Mouse (Mus musculus): ENCODE measurements at regions not wholly inside any gene's neighbourhood (a gene's known extent, or its start where the extent isn't known, plus 50 kb on each side); places are given as distances from the start of the nearest gene placed in this dataset.
A peak's percentile ranks its signal among the peaks of the same experiment; 100 is the strongest.

- no peak for DNase-seq (ENCODE audit: low spot score, missing footprints)
- Histone ChIP-seq H3K9me3 (ENCODE audit: control insufficient read depth, low read length) (no peaks in the 10 kb centered on the region), H3K36me3 (ENCODE audit: control insufficient read depth, insufficient read depth, low read length) (no peaks in the 10 kb centered on the region), H3K27ac (ENCODE audit: low read depth, low read length) (no peak overlapping the region), H3K4me3 (ENCODE audit: low read depth, low read length) (no peak overlapping the region), H3K4me1 (ENCODE audit: control insufficient read depth, insufficient read depth, low read length) (0 out of 2 replicates have a peak, but pooled peaks cover 2% of the 10 kb centered on the region), H3K4me2 (no peak overlapping the region), H3K9ac (ENCODE audit: low read length) (no peak overlapping the region), H3K27me3 (ENCODE audit: control insufficient read depth, insufficient read depth, low read length) (no peaks in the 10 kb centered on the region)
- 52% methylated on average over 3 of the region's 3 CpGs for WGBS
- ATAC-seq (ENCODE audit: low FRiP score): no peak
These were observed 1328.1 kb upstream of the Zeb2 start for GRCm38 (mm10) chr2:46445306-46445705.

GRCm38 (mm10) chr2:46443686-46444180, 1326.5 kb upstream of the Zeb2 start:
- no peak overlapping the region for H3K9ac ChIP-seq (ENCODE audit: low read length)
- WGBS: 44% methylated on average over 5 of the region's 5 CpGs
- H3K27ac ChIP-seq (ENCODE audit: low read depth, low read length): no peak overlapping the region
- no peaks in the 10 kb centered on the region for H3K36me3 ChIP-seq (ENCODE audit: control insufficient read depth, insufficient read depth, low read length)
- no peak overlapping the region for H3K4me3 ChIP-seq (ENCODE audit: low read depth, low read length)
- no peak overlapping the region for H3K4me2 ChIP-seq
- H3K27me3 ChIP-seq (ENCODE audit: control insufficient read depth, insufficient read depth, low read length): no peaks in the 10 kb centered on the region
- 0 out of 2 replicates have a peak, but pooled peaks cover 2% of the 10 kb centered on the region for H3K4me1 ChIP-seq (ENCODE audit: control insufficient read depth, insufficient read depth, low read length)
- ATAC-seq (ENCODE audit: low FRiP score) (peak; percentile 75), DNase-seq (ENCODE audit: low spot score, missing footprints) (peak; percentile 92)
- H3K9me3 ChIP-seq (ENCODE audit: control insufficient read depth, low read length): no peaks in the 10 kb centered on the region

GRCm38 (mm10) chr2:46443061-46443685, 1326.0 kb upstream of the Zeb2 start:
- 66% methylated on average over 6 of the region's 6 CpGs for WGBS
- no peak overlapping the region for H3K4me3 ChIP-seq (ENCODE audit: low read depth, low read length)
- ATAC-seq (ENCODE audit: low FRiP score): peak; percentile 69; the same call in 1 of the 2 replicates
- no peaks in the 10 kb centered on the region for H3K9me3 ChIP-seq (ENCODE audit: control insufficient read depth, low read length)
- H3K36me3 ChIP-seq (ENCODE audit: control insufficient read depth, insufficient read depth, low read length): no peaks in the 10 kb centered on the region
- H3K9ac ChIP-seq (ENCODE audit: low read length): no peak overlapping the region
- H3K27me3 ChIP-seq (ENCODE audit: control insufficient read depth, insufficient read depth, low read length): no peaks in the 10 kb centered on the region
- no peak overlapping the region for H3K4me2 ChIP-seq
- 0 out of 2 replicates have a peak, but pooled peaks cover 2% of the 10 kb centered on the region for H3K4me1 ChIP-seq (ENCODE audit: control insufficient read depth, insufficient read depth, low read length)
- no peak overlapping the region for H3K27ac ChIP-seq (ENCODE audit: low read depth, low read length)
- DNase-seq (ENCODE audit: low spot score, missing footprints): no peak

- H3K36me3 ChIP-seq (ENCODE audit: control insufficient read depth, insufficient read depth, low read length): no peaks in the 10 kb centered on the region
- no peak overlapping the region for H3K4me2 ChIP-seq
- H3K27ac ChIP-seq (ENCODE audit: low read depth, low read length): no peak overlapping the region
- DNase-seq (ENCODE audit: low spot score, missing footprints) (no peak), ATAC-seq (ENCODE audit: low FRiP score) (no peak)
- no peak overlapping the region for H3K4me3 ChIP-seq (ENCODE audit: low read depth, low read length)
- WGBS: 85% methylated on average over 6 of the region's 6 CpGs
- no peaks in the 10 kb centered on the region for H3K9me3 ChIP-seq (ENCODE audit: control insufficient read depth, low read length)
- no peak overlapping the region for H3K9ac ChIP-seq (ENCODE audit: low read length)
- H3K27me3 ChIP-seq (ENCODE audit: control insufficient read depth, insufficient read depth, low read length): no peaks in the 10 kb centered on the region
- H3K4me1 ChIP-seq (ENCODE audit: control insufficient read depth, insufficient read depth, low read length): 0 out of 2 replicates have a peak, but pooled peaks cover 2% of the 10 kb centered on the region
These were observed 1325.4 kb upstream of the Zeb2 start for GRCm38 (mm10) chr2:46442576-46442975.

GRCm38 (mm10) chr2:46441927-46442326, 1324.7 kb upstream of the Zeb2 start:
- no peaks in the 10 kb centered on the region for H3K36me3 ChIP-seq (ENCODE audit: control insufficient read depth, insufficient read depth, low read length)
- ATAC-seq (ENCODE audit: low FRiP score) (no peak), DNase-seq (ENCODE audit: low spot score, missing footprints) (no peak)
- no peaks in the 10 kb centered on the region for H3K9me3 ChIP-seq (ENCODE audit: control insufficient read depth, low read length)
- 0 out of 2 replicates have a peak, but pooled peaks cover 2% of the 10 kb centered on the region for H3K4me1 ChIP-seq (ENCODE audit: control insufficient read depth, insufficient read depth, low read length)
- no peaks in the 10 kb centered on the region for H3K27me3 ChIP-seq (ENCODE audit: control insufficient read depth, insufficient read depth, low read length)
- WGBS: 90% methylated on average over 8 of the region's 8 CpGs
- no peak overlapping the region for H3K4me2 ChIP-seq
- H3K27ac ChIP-seq (ENCODE audit: low read depth, low read length): no peak overlapping the region
- H3K4me3 ChIP-seq (ENCODE audit: low read depth, low read length): no peak overlapping the region
- no peak overlapping the region for H3K9ac ChIP-seq (ENCODE audit: low read length)

GRCm38 (mm10) chr2:46441348-46441747, 1324.2 kb upstream of the Zeb2 start:
- DNase-seq (ENCODE audit: low spot score, missing footprints) (no peak), ATAC-seq (ENCODE audit: low FRiP score) (no peak)
- no peaks in the 10 kb centered on the region for H3K9me3 ChIP-seq (ENCODE audit: control insufficient read depth, low read length)
- H3K36me3 ChIP-seq (ENCODE audit: control insufficient read depth, insufficient read depth, low read length): no peaks in the 10 kb centered on the region
- H3K4me1 ChIP-seq (ENCODE audit: control insufficient read depth, insufficient read depth, low read length): 0 out of 2 replicates have a peak, but pooled peaks cover 2% of the 10 kb centered on the region
- no peak overlapping the region for H3K9ac ChIP-seq (ENCODE audit: low read length)
- WGBS: 89% methylated on average over 5 of the region's 5 CpGs
- no peak overlapping the region for H3K4me3 ChIP-seq (ENCODE audit: low read depth, low read length)
- no peak overlapping the region for H3K27ac ChIP-seq (ENCODE audit: low read depth, low read length)
- no peaks in the 10 kb centered on the region for H3K27me3 ChIP-seq (ENCODE audit: control insufficient read depth, insufficient read depth, low read length)
- no peak overlapping the region for H3K4me2 ChIP-seq

GRCm38 (mm10) chr2:46440038-46440437, 1322.8 kb upstream of the Zeb2 start:
- no peak overlapping the region for H3K4me2 ChIP-seq
- no peak for DNase-seq (ENCODE audit: low spot score, missing footprints)
- no peaks in the 10 kb centered on the region for H3K27me3 ChIP-seq (ENCODE audit: control insufficient read depth, insufficient read depth, low read length)
- H3K27ac ChIP-seq (ENCODE audit: low read depth, low read length): no peak overlapping the region
- 0 out of 2 replicates have a peak, but pooled peaks cover 2% of the 10 kb centered on the region for H3K4me1 ChIP-seq (ENCODE audit: control insufficient read depth, insufficient read depth, low read length)
- H3K9me3 ChIP-seq (ENCODE audit: control insufficient read depth, low read length): no peaks in the 10 kb centered on the region
- no peaks in the 10 kb centered on the region for H3K36me3 ChIP-seq (ENCODE audit: control insufficient read depth, insufficient read depth, low read length)
- ATAC-seq (ENCODE audit: low FRiP score): no peak
- no peak overlapping the region for H3K4me3 ChIP-seq (ENCODE audit: low read depth, low read length)
- no peak overlapping the region for H3K9ac ChIP-seq (ENCODE audit: low read length)
- WGBS: 87% methylated on average over 2 of the region's 2 CpGs

GRCm38 (mm10) chr2:46418281-46418680, 1301.1 kb upstream of the Zeb2 start:
- Histone ChIP-seq H3K36me3 (ENCODE audit: control insufficient read depth, insufficient read depth, low read length) (no peaks in the 10 kb centered on the region), H3K27me3 (ENCODE audit: control insufficient read depth, insufficient read depth, low read length) (no peaks in the 10 kb centered on the region), H3K27ac (ENCODE audit: low read depth, low read length) (no peak overlapping the region), H3K4me3 (ENCODE audit: low read depth, low read length) (no peak overlapping the region), H3K4me2 (no peak overlapping the region), H3K4me1 (ENCODE audit: control insufficient read depth, insufficient read depth, low read length) (no peaks in the 10 kb centered on the region), H3K9me3 (ENCODE audit: control insufficient read depth, low read length) (no peaks in the 10 kb centered on the region), H3K9ac (ENCODE audit: low read length) (no peak overlapping the region)
- DNase-seq (ENCODE audit: low spot score, missing footprints) (no peak), ATAC-seq (ENCODE audit: low FRiP score) (no peak)
- 90% methylated on average over 1 of the region's 1 CpGs for WGBS

- no peak overlapping the region for H3K27ac ChIP-seq (ENCODE audit: low read depth, low read length)
- no peak overlapping the region for H3K4me3 ChIP-seq (ENCODE audit: low read depth, low read length)
- no peaks in the 10 kb centered on the region for H3K4me1 ChIP-seq (ENCODE audit: control insufficient read depth, insufficient read depth, low read length)
- no peaks in the 10 kb centered on the region for H3K27me3 ChIP-seq (ENCODE audit: control insufficient read depth, insufficient read depth, low read length)
- H3K9me3 ChIP-seq (ENCODE audit: control insufficient read depth, low read length): no peaks in the 10 kb centered on the region
- no peak for ATAC-seq (ENCODE audit: low FRiP score)
- no peak for DNase-seq (ENCODE audit: low spot score, missing footprints)
- H3K36me3 ChIP-seq (ENCODE audit: control insufficient read depth, insufficient read depth, low read length): no peaks in the 10 kb centered on the region
- WGBS: 82% methylated on average over 1 of the region's 1 CpGs
- no peak overlapping the region for H3K9ac ChIP-seq (ENCODE audit: low read length)
- no peak overlapping the region for H3K4me2 ChIP-seq
These were observed 1285.3 kb upstream of the Zeb2 start for GRCm38 (mm10) chr2:46402373-46403114.
